8 mouse cellular contexts compared by ENCODE assay signal in the genomic region with DNA sequence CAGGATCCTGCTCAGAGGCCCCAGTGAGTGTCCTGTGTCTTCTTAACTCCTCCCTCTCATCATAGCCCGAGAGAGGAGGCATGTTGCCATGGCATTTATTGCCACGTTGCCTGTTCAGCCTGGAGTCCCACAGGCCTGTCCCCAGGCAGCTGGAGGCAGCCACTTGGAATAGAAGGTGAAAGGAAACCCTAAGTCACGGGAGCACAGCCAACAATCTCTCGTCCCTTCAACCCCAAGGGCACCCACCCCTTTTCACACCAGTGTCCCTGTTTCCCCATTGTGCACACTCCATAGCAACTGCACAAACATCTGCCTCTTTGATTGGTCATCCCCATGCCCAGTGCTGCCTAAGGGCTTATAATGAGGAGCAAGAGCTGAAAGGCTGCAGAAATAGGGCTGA. TPM values are rescaled to one million over a fixed set of nuclear protein-coding genes. Genes with fewer than 3 reads are reported as not detected.
DNase-seq lines count a peak whose midpoint lies in the region; ATAC-seq and TF ChIP-seq lines count a peak whose summit lies in the region.

No protein-coding gene starts in this region.

- TF ChIP-seq CTCF in intestine, postnatal 0 days (IDR thresholded peaks at IDR 0.05; ENCODE audit: low read depth) = no peak

- no peaks in the 10 kb centered on the region; the same call in 1 of the 2 replicates for H3K27me3 ChIP-seq in hindbrain, embryonic 12.5 days
- H3K27me3 ChIP-seq in midbrain, embryonic 15.5 days (replicated peaks) = no peaks in the 10 kb centered on the region
- H3K27me3 ChIP-seq in intestine, postnatal 0 days (replicated peaks; ENCODE audit: control insufficient read depth, insufficient read depth, low read length) = no peaks in the 10 kb centered on the region
- H3K27me3 ChIP-seq in heart, embryonic 12.5 days (replicated peaks) = peaks cover 25% of the 10 kb centered on the region

- H3K9ac ChIP-seq in hindbrain, embryonic 12.5 days = no peak overlapping the region
- H3K9ac ChIP-seq in midbrain, embryonic 15.5 days = no peak overlapping the region
- no peak overlapping the region for H3K9ac ChIP-seq in intestine, postnatal 0 days (ENCODE audit: low read depth, low read length)
- no peak overlapping the region for H3K9ac ChIP-seq in heart, embryonic 12.5 days

- peak overlapping the region; percentile 64 for H3K27ac ChIP-seq in hindbrain, embryonic 12.5 days
- peak overlapping the region; percentile 62; the same call in 1 of the 2 replicates for H3K27ac ChIP-seq in midbrain, embryonic 15.5 days
- H3K27ac ChIP-seq in intestine, postnatal 0 days (ENCODE audit: low read depth, low read length) = no peak overlapping the region
- H3K27ac ChIP-seq in heart, embryonic 12.5 days (ENCODE audit: poor library complexity, severe bottlenecking) = no peak overlapping the region

- peak; percentile 54 to 64 for DNase-seq in cerebellum, postnatal 10 days
- DNase-seq in cerebellum, adult 8-10 months = no peak
- DNase-seq in embryo, embryonic 10.5 days (ENCODE audit: low spot score) = peak; percentile 69
- no peak for DNase-seq in spleen, postnatal 36 days (ENCODE audit: low spot score in 2 of 2)

- peaks cover 36% of the 10 kb centered on the region for H3K4me1 ChIP-seq in hindbrain, embryonic 12.5 days
- H3K4me1 ChIP-seq in midbrain, embryonic 15.5 days = peaks cover 24% of the 10 kb centered on the region
- no peaks in the 10 kb centered on the region for H3K4me1 ChIP-seq in intestine, postnatal 0 days (replicated peaks; ENCODE audit: control insufficient read depth, insufficient read depth, low read length)
- H3K4me1 ChIP-seq in heart, embryonic 12.5 days (replicated peaks) = peaks cover 9% of the 10 kb centered on the region; the same call in 1 of the 2 replicates

- peak; percentile 92 for ATAC-seq in hindbrain, embryonic 12.5 days (ENCODE audit: low FRiP score)
- peak; percentile 67 for ATAC-seq in midbrain, embryonic 15.5 days (replicated peaks)
- ATAC-seq in intestine, postnatal 0 days = no peak
- no peak for ATAC-seq in heart, embryonic 12.5 days (ENCODE audit: insufficient number of reproducible peaks, low FRiP score)

- H3K4me2 ChIP-seq in hindbrain, embryonic 12.5 days (replicated peaks) = no peak overlapping the region
- no peak overlapping the region for H3K4me2 ChIP-seq in midbrain, embryonic 15.5 days
- no peak overlapping the region for H3K4me2 ChIP-seq in intestine, postnatal 0 days (replicated peaks; ENCODE audit: low read depth)
- H3K4me2 ChIP-seq in heart, embryonic 12.5 days = no peak overlapping the region

- WGBS in hindbrain, embryonic 12.5 days = 17% methylated on average over 4 of the region's 4 CpGs
- WGBS in midbrain, embryonic 15.5 days = 6% methylated on average over 4 of the region's 4 CpGs
- WGBS in intestine, postnatal 0 days = 38% methylated on average over 4 of the region's 4 CpGs
- WGBS in heart, embryonic 12.5 days = 57% methylated on average over 4 of the region's 4 CpGs

- no peaks in the 10 kb centered on the region for H3K9me3 ChIP-seq in hindbrain, embryonic 12.5 days (replicated peaks)
- H3K9me3 ChIP-seq in midbrain, embryonic 15.5 days = no peaks in the 10 kb centered on the region
- H3K9me3 ChIP-seq in intestine, postnatal 0 days (ENCODE audit: control insufficient read depth) = no peaks in the 10 kb centered on the region
- no peaks in the 10 kb centered on the region for H3K9me3 ChIP-seq in heart, embryonic 12.5 days (replicated peaks)

- H3K36me3 ChIP-seq in hindbrain, embryonic 12.5 days = no peaks in the 10 kb centered on the region
- H3K36me3 ChIP-seq in midbrain, embryonic 15.5 days (replicated peaks) = peaks cover 7% of the 10 kb centered on the region; the same call in 1 of the 2 replicates
- H3K36me3 ChIP-seq in intestine, postnatal 0 days (ENCODE audit: control insufficient read depth, insufficient read depth) = no peaks in the 10 kb centered on the region
- no peaks in the 10 kb centered on the region for H3K36me3 ChIP-seq in heart, embryonic 12.5 days

- no peak overlapping the region for H3K4me3 ChIP-seq in hindbrain, embryonic 12.5 days
- no peak overlapping the region for H3K4me3 ChIP-seq in midbrain, embryonic 15.5 days
- H3K4me3 ChIP-seq in intestine, postnatal 0 days (ENCODE audit: low read depth, low read length) = no peak overlapping the region
- H3K4me3 ChIP-seq in heart, embryonic 12.5 days = no peak overlapping the region

RNA-seq across cellular contexts. Expression of gene Snph, which starts 28.8 kb away (rescaled TPM):
- polyA plus RNA-seq in hindbrain, embryonic 12.5 days (2016; fragmentation: Nextera tagmentation; extraction: Ambion mirVana) = 7.9 and 8.1 TPM in 2 replicates
- polyA plus RNA-seq in midbrain, embryonic 15.5 days (2015; fragmentation: Nextera tagmentation; extraction: Ambion mirVana) = 20.5 and 22.5 TPM in 2 replicates
- 0.60 and 0.89 TPM in 2 replicates for polyA plus RNA-seq in intestine, postnatal 0 days (2015; fragmentation: Nextera tagmentation; extraction: Ambion mirVana)
- polyA plus RNA-seq in heart, embryonic 12.5 days (2016; fragmentation: Nextera tagmentation; extraction: Ambion mirVana) = 0.22 and 0.38 TPM in 2 replicates

RNA-seq across cellular contexts. Expression of gene Sdcbp2, which starts 31.2 kb away (rescaled TPM):
- polyA plus RNA-seq in hindbrain, embryonic 12.5 days (2016; fragmentation: Nextera tagmentation; extraction: Ambion mirVana) = 0.22 and 0.50 TPM in 2 replicates
- polyA plus RNA-seq in midbrain, embryonic 15.5 days (2015; fragmentation: Nextera tagmentation; extraction: Ambion mirVana) = 0.67 and 0.96 TPM in 2 replicates
- polyA plus RNA-seq in intestine, postnatal 0 days (2015; fragmentation: Nextera tagmentation; extraction: Ambion mirVana) = 55.2 and 66.7 TPM in 2 replicates
- 1.0 and 1.6 TPM in 2 replicates for polyA plus RNA-seq in heart, embryonic 12.5 days (2016; fragmentation: Nextera tagmentation; extraction: Ambion mirVana)

Comparison
In these comparisons a context has a peak if more than half of its experiments do, and no peak if none do; other contexts are left out.
1. DNase-seq: peak in cerebellum, postnatal 10 days (2 of 2) and embryo, embryonic 10.5 days (single experiment); none in cerebellum, adult 8-10 months (single experiment) and spleen, postnatal 36 days (0 of 2).
2. ATAC-seq: peak in hindbrain, embryonic 12.5 days (single experiment) and midbrain, embryonic 15.5 days (single experiment); none in intestine, postnatal 0 days (single experiment) and heart, embryonic 12.5 days (single experiment).
3. H3K27ac ChIP-seq: peak in hindbrain, embryonic 12.5 days (single experiment) and midbrain, embryonic 15.5 days (single experiment); none in intestine, postnatal 0 days (single experiment) and heart, embryonic 12.5 days (single experiment).
4. RNA of gene Sdcbp2, which starts 31.2 kb away (polyA plus RNA-seq): 55.2 to 66.7 TPM in intestine, postnatal 0 days; 1.0 to 1.6 TPM in heart, embryonic 12.5 days, 0.67 to 0.96 TPM in midbrain, embryonic 15.5 days and 0.22 to 0.50 TPM in hindbrain, embryonic 12.5 days; every median in the first group is over 10 times any median in the second.